Mouse (Mus musculus) kidney, adult 8-10 months (tissue): ENCODE measurements at regions not wholly inside any gene's neighbourhood (a gene's known extent, or its start where the extent isn't known, plus 50 kb on each side); places are given as distances from the start of the nearest gene placed in this dataset.

Experiments
- DNase-seq, 2 experiments: peaks; one replicate each; pipeline ENCODE4 v3.0.0; 2022

GRCm38 (mm10) chr7:69992383-69993327 is 373.9 kb downstream of the Nr2f2 start:
- no peak for DNase-seq

DNA sequence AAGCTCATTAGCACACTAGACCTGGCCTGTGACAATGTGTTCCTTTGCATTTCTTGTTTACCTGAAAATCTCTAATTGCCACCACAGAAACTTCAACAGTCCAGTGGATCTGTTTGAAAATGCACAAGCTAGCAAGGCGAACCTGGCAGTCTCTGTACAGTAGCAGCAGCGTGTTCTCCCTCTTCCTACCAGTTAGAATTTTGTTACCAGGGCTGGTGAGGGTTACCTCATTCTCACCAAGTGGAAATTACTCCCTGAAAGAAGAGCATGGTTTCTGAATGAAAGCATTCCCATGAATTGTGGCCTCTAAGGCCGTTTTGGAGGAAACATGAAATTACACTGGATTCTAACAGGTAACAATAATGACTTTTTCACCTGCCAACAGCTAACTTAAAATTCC is 374.6 kb downstream of the Nr2f2 start:
- DNase-seq, result no peak

- no peak for DNase-seq
Observed at GRCm38 (mm10) chr7:69988704-69989103, 377.8 kb downstream of the Nr2f2 start.

DNA sequence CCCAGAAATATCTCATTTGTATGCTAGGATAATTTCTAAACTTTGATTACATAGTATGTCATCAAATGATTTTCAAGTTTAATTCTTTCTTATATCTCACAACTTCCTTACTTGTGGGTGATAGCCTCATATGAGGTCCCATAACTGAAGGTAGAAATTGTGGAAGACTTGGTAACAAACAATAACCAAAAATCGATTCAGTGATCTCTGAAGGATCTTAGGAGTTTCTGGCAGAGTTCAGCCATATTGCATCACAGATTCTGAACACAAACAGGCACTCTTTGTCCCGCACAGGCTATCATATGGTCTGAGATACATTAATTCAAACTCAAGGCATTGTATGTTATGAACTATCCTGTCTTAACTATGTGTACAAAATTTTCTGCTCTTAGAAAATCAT is 385.2 kb downstream of the Nr2f2 start:
- DNase-seq, result no peak

GRCm38 (mm10) chr7:69976369-69976768 is 390.2 kb downstream of the Nr2f2 start:
- no peak for DNase-seq

- no peak for DNase-seq
Observed at GRCm38 (mm10) chr7:69964002-69964401, 402.5 kb downstream of the Nr2f2 start.

- no peak for DNase-seq
Observed at GRCm38 (mm10) chr7:69950221-69950670, 416.3 kb downstream of the Nr2f2 start.

DNA sequence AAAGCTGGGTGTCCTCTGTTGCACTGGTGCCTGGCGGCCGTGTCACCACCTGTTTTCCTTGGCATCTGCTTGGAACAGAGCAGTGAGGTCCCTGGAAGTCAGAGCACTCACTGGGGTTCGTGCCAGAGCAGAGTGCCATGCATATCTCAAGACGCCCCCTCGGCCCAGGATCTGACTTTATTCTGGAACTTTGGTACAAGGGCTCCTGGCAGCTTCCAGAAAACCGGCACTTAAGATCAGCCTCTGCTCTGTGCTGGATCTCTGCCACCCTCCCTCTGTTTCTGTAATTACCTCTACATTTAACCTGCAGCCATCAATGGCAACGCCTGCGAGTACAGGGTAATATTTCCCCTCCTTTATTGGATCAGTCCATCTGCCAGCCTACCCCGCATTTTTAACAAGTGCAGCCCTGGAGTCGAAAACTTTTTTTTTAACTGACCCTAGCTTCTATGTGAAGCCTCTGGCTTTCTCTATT is 416.9 kb downstream of the Nr2f2 start:
- peak; percentile 14 to 17 for DNase-seq

DNA sequence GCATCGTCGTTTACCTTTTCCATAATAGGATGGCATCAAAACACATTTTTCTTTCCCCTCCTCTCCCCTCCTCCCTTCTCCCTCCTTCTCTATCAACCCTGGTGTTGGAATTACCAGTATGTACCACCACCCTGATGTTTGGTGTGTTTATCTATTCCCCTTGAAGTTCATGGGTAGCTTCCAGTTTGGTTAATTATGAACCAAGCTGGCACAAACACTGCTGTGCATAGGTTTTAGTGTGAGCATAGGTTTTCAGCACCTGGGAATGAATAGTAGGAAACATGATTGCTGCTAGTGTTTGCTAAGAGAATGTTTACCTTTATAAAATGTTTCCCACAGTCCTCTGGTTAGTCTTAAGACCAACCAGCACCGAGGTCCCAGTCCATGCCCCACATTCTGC is 420.1 kb downstream of the Nr2f2 start:
- DNase-seq, result no peak

GRCm38 (mm10) chr7:69941881-69942280 is 424.7 kb downstream of the Nr2f2 start:
- no peak for DNase-seq

DNA sequence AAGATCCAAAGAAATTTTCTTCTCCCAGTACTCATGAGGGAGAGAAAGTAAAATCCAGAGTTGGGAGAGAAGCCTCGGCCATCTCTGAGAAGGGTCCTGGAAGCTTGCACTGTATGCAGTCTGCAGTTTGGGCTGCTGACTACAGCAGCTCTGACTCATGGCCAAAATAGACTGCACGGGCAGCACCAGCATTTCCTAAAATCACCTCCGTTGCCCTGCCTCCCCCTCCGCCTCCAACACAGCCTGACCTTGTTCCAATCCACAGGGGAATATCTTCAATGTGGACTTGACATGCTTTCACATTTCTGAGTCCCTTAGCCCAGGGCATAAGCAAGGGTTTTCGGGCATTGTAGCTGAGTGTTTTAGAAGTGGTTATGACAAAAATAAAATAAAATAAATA is 441.3 kb downstream of the Nr2f2 start:
- DNase-seq, result no peak

DNA sequence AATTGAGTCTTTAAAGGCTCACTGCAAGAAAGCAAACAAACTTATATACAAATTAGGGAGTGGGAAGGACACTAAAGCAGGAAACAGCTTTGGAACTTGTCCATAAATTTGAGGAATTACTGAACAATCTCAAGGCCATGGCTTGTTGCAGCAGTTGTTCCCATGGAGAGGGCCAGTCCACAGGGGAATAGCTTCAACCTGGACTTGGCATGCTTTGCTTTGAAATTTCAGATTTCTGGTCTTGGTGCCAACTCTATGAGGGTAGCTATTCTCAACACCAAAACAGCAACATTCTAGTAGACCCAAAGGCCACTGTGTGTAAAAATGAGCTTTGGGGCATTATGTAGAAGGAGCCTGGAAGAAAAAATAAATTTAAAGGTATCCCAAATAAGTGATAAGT is 442.0 kb downstream of the Nr2f2 start:
- DNase-seq, result no peak

- no peak for DNase-seq
Observed at GRCm38 (mm10) chr7:69911760-69912159, 454.8 kb downstream of the Nr2f2 start.

DNA sequence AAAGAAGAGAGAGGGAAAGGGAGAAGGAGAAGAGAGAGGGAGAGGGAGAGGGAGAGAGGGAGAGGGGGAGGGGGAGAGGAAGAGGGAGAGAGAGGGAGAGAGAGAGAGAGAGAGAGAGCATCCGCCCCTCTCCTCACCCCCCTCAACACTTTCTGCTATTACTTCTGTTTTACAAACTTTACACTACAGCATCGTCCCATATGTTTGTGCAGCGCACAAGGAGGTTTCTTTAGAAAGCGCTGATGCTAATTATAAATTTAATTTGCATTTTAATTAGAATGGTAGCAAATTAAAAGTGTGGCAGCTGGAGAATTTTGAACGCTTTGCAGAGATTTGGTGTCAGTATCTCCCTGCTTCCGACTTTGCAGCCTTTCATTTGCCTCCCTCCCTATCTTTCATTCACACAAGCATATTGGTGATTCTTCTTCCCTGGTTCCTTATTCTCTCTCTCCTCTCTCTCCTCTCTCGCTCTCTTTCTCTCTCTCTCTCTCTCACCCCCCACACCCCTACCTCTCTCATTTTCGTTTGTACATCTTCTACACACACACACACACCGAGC is 476.0 kb downstream of the Nr2f2 start:
- no peak for DNase-seq

- DNase-seq, result no peak
Observed at GRCm38 (mm10) chr7:69888251-69888650, 478.3 kb downstream of the Nr2f2 start.

- no peak for DNase-seq
Observed at GRCm38 (mm10) chr7:69877031-69877430, 489.5 kb downstream of the Nr2f2 start.

DNA sequence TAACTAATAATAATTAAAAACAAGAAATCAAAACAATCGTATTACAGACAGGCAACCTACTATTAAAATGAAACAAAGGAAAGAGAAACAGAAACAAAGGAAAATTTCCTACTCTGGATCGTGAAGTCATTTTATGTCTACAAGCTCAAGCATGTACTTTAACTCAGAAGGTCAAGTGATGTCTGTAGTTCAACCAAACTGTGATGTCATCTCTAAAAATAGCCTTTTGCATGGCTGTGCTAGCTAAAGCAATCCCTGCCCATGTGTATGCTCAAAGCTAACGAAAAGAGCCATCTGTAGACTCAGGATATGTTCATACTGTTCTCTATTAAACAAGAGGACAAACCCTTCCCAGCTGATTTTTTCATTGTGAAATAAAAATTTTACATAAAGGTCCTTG is 500.7 kb downstream of the Nr2f2 start:
- no peak for DNase-seq

DNA sequence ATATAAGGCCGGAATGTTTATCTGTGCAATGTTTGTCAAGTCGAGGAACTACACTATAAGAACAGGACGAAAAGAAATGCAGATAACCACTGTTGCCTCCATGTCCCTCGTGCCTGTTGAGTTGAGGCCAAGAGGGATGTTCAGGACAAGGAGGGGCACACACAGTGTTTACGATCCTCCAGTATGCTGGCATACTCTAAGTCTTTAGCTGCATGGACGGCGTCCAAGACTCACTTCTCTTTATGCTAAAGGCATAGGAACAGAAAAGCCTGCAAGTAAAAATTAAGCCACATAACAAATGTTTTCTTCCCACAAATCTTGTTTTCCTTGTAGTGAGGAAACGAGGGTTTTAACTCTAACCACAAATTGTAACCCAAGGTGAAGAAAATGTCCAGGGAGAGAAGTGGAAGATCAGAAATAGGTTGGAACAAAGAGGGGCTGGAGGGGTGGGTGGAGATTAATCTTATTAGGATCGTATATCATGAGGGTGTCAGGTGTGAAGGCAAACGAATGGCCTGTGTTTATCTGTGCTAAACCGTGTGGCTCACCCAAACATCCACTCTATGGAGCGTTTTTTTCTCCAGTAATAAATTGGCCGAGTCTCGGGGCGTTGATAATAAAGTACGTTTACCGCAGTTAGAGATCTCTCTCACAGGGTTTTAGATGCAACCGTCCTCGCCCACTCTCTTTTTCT is 521.8 kb downstream of the Nr2f2 start:
- DNase-seq, result no peak

DNA sequence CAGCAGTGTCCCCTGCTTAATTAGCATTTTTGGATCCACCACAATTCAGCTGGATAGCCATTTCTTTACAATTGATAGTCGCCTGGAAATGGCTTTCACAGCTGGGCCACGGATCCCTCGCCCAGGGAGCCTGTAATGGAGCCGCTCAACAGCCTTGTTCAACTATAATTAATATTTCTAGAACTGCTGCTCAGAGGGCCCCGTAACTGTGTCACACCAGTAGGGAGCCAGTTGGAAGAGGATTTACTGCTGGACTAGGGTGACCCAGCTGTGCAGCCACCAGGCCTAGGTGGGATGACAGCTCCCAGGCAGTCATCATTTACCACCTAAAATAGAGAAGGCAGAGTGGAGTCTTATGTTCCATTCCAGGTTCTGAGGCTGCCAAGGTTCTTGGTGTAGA is 529.2 kb downstream of the Nr2f2 start:
- DNase-seq, result no peak

- DNase-seq, result no peak
Observed at GRCm38 (mm10) chr7:69827251-69827650, 539.3 kb downstream of the Nr2f2 start.

- DNase-seq, result no peak
Observed at GRCm38 (mm10) chr7:69820570-69820969, 546.0 kb downstream of the Nr2f2 start.

GRCm38 (mm10) chr7:69812301-69812700 is 554.2 kb downstream of the Nr2f2 start:
- no peak for DNase-seq

DNA sequence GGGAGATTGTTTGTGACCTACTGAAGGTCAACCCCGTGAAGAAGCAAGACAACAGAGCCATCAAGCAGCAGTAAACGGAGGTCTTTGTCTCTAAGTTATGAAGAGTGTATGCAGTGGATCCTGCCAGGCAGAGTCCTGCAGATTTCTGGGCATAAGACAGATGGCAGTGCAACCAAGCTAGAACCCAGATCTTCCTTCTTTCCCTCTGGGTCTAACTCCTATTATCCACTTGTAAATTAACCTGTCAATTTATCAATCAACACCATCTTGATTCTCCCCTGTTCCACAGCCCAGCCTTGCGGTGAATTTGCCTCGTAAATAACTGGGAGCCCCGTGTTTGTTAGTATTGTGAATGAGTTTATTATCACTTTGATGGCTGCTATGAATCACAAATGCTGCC is 555.7 kb downstream of the Nr2f2 start:
- DNase-seq, result peak; percentile 1 to 7

DNA sequence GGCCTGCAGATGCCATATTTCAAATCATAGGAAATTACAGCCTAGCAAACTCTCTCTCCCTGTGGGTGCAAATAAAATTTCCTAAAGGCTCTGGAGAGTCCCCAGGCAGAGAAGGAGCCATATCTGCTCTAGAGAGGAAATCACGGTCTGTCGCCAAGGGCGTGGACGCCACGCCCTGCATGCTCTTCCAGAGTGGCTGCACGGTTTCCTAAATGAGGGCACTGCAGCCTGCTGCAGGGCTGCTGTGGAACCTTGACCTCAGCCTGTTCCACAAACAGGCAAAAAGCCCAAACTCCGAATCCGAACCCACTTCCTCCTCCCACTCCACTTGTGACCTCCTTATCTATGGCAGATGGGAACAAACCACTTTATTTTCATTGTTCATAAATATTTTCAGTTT is 559.3 kb downstream of the Nr2f2 start:
- DNase-seq, result peak; percentile 1 to 4
